Mouse (Mus musculus): Measurements from ENCODE around the gene Gm20671. TPM values are rescaled to one million over a fixed set of nuclear protein-coding genes. Genes with fewer than 3 reads are reported as not detected.
"Not testable (repeated sequence)": the region's sequence is repeated elsewhere in the genome, so short reads cannot be mapped to it uniquely, and the experiment has no call there.

Gm20671 gene
- polyA plus RNA-seq, 1 experiment = 26.3 TPM

DNA sequence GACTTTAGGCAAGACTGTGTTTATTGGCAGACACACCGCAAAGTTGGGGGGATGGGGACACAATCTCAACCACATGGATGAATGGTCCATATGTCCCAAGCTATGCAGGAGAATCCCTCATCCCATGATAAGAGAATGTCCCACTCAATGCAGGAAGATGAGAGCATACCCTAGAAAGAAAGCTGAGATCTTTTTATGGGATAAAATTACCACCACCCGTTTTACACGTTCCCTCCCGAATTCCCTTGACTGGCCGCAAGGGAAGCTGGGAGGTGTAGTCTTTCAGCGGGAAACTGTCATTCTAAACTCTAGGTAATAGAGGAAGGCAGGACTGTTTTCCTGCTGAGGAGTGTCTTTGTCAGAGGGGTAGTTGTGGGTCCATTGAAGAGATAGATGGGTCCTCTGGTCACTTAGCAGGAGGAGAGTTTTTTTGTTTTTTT is 30.9 kb upstream of the Gm20671 start:
- no peak for TF ChIP-seq POLR2A (IDR thresholded peaks at IDR 0.05; ENCODE audit: control insufficient read depth, extremely low read depth, insufficient read depth, low read length, poor library complexity)
- no peak for TF ChIP-seq CTCF (IDR thresholded peaks at IDR 0.05; ENCODE audit: borderline replicate concordance, control insufficient read depth, extremely low read depth, insufficient read depth, low read length, poor library complexity)
- 6% methylated on average over 6 of the region's 6 CpGs for WGBS
- H3K27me3 ChIP-seq (ENCODE audit: control insufficient read depth, insufficient read depth, low read length) = no peaks in the 10 kb centered on the region
- peak; percentile 46 for DNase-seq
- H3K36me3 ChIP-seq (ENCODE audit: control insufficient read depth, insufficient read depth, low read length) = no peaks in the 10 kb centered on the region
- H3K27ac ChIP-seq (ENCODE audit: control insufficient read depth, insufficient read depth, low read length) = no peak overlapping the region
- H3K4me3 ChIP-seq (ENCODE audit: control insufficient read depth, insufficient read depth, low read length) = no peak overlapping the region; the same call in 1 of the 2 replicates
- H3K4me1 ChIP-seq (replicated peaks; ENCODE audit: control insufficient read depth, insufficient read depth, low read length) = peaks cover 2% of the 10 kb centered on the region; the same call in 1 of the 2 replicates

DNA sequence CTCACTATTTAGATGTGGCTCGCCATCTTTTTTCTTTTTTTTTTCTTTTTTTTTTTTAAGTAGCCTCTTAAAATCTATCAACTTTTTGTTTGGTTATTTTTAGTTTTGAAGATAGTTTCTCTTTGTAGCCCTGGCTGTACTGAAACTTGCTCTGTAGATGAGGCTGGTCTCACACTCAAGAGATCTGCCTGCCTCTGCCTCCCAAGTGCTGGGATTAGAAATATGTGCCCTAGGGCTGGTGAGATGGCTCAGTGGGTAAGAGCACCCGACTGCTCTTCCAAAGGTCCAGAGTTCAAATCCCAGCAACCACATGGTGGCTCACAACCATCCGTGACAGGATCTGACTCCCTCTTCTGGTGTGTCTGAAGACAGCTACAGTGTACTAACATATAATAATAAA is 28.4 kb upstream of the Gm20671 start:
- H3K36me3 ChIP-seq (ENCODE audit: control insufficient read depth, insufficient read depth, low read length); H3K27me3 ChIP-seq (ENCODE audit: control insufficient read depth, insufficient read depth, low read length); H3K4me3 ChIP-seq (ENCODE audit: control insufficient read depth, insufficient read depth, low read length); H3K4me1 ChIP-seq (replicated peaks; ENCODE audit: control insufficient read depth, insufficient read depth, low read length); DNase-seq; H3K27ac ChIP-seq (ENCODE audit: control insufficient read depth, insufficient read depth, low read length): not testable (repeated sequence)
- 97% methylated on average over 3 of the region's 3 CpGs for WGBS

DNA sequence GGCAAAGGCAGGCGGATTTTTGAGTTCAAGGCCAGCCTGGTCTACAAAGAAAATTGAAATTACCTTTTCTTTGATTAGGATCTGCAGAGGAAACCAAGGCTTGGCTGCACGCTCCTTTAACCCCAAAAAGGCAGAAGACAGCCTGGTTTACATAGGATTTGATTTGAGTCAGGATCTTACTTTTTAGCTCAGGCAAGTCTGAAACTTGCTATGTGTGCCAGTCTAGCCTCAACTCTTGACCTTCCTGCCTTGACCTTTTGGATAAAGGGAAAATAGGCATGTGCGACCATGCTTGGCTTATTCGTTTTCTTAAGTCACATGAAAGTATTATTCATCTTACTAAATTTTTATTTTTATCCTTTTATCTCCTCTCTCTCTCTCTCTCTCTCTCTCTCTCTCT is 27.9 kb upstream of the Gm20671 start:
- no peak for DNase-seq
- Histone ChIP-seq H3K4me3 (ENCODE audit: control insufficient read depth, insufficient read depth, low read length) (no peak overlapping the region), H3K27me3 (ENCODE audit: control insufficient read depth, insufficient read depth, low read length) (no peaks in the 10 kb centered on the region), H3K36me3 (ENCODE audit: control insufficient read depth, insufficient read depth, low read length) (no peaks in the 10 kb centered on the region), H3K27ac (ENCODE audit: control insufficient read depth, insufficient read depth, low read length) (no peak overlapping the region), H3K4me1 (replicated peaks; ENCODE audit: control insufficient read depth, insufficient read depth, low read length) (peaks cover 6% of the 10 kb centered on the region; the same call in 1 of the 2 replicates)
- WGBS = 88% methylated on average over 4 of the region's 4 CpGs
- TF ChIP-seq POLR2A (IDR thresholded peaks at IDR 0.05; ENCODE audit: control insufficient read depth, extremely low read depth, insufficient read depth, low read length, poor library complexity) (no peak), CTCF (IDR thresholded peaks at IDR 0.05; ENCODE audit: borderline replicate concordance, control insufficient read depth, extremely low read depth, insufficient read depth, low read length, poor library complexity) (no peak)

DNA sequence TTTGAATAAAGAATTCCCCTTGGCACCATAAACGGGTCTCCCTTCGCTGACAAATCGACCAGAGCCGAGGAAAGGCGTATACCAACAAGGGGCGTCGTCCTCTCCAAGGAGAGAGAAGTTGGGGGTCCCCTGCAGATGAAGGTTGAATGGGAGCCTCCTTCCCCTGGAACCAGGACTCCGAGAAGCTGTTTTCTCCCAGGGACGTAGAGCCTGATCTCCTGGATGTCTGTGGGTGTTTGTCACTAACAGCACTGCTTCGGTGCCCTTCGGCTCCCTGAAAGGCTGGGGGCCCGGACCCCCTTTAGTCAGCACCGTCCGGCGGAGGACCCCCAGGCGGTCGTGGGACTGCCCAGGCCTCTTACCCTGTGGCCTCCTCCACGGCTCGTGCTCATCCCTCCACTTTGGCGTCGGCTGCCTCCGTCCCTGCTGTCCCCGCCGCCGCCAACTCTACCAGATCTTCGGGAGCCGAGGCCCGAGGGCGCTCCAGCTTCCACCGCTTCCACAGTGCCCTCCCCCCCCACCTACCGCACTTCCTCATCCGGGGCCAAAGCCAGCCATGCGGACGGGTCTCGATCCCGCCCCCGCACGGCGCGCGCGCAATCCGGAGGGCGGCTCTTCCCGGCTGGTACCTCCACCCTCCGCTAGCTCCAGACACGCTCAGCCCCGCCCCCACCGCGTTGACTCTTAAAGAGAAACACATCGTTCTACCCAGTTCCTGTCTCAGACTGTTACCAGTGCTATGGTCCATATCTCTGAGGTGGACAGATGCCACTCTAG is 27.0 kb upstream of the Gm20671 start, which contains the start of gene Prr14l:
Gene Prr14l, minus strand, starts transcription at position 526 of the 777 bp plus-strand sequence.
- WGBS = under 1% methylated on average over 51 of the region's 51 CpGs
- Histone ChIP-seq H3K27me3 (ENCODE audit: control insufficient read depth, insufficient read depth, low read length) (no peaks in the 10 kb centered on the region), H3K4me3 (ENCODE audit: control insufficient read depth, insufficient read depth, low read length) (peak within 1 kb of the TSS; percentile 79), H3K27ac (ENCODE audit: control insufficient read depth, insufficient read depth, low read length) (peak within 1 kb of the TSS; percentile 25; the same call in 1 of the 2 replicates), H3K4me1 (replicated peaks; ENCODE audit: control insufficient read depth, insufficient read depth, low read length) (peaks cover 6% of the 10 kb centered on the region; the same call in 1 of the 2 replicates), H3K36me3 (ENCODE audit: control insufficient read depth, insufficient read depth, low read length) (no peaks in the 10 kb centered on the region)
- DNase-seq = peak; percentile 100
- TF ChIP-seq POLR2A (IDR thresholded peaks at IDR 0.05; ENCODE audit: control insufficient read depth, extremely low read depth, insufficient read depth, low read length, poor library complexity) = peak; percentile 89
- TF ChIP-seq CTCF (IDR thresholded peaks at IDR 0.05; ENCODE audit: borderline replicate concordance, control insufficient read depth, extremely low read depth, insufficient read depth, low read length, poor library complexity) = 0 out of 2 replicates have a peak, but pooled peaks have one; percentile 41

DNA sequence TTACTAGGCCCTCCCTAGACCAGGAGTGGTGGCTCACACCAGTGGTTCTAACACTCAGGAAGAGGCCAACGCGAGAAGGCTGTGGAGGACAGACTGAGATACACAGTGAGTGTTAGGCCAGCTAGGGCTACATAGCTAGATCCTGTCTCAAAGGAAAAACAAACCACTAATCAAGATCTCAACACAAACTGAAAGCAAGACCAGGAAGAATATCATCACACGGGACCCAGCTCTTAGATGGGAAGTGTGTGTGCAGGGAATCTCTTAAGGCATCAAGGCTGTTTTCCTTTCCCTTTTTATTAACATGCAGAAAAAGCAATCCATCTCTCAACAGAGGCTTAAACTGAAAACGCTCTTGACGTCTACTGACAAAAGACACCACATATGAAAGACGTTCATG is 25.1 kb upstream of the Gm20671 start:
- H3K27ac ChIP-seq (ENCODE audit: control insufficient read depth, insufficient read depth, low read length) = no peak overlapping the region
- H3K36me3 ChIP-seq (ENCODE audit: control insufficient read depth, insufficient read depth, low read length) = no peaks in the 10 kb centered on the region
- DNase-seq = no peak
- no peak overlapping the region for H3K4me3 ChIP-seq (ENCODE audit: control insufficient read depth, insufficient read depth, low read length)
- peaks cover 4% of the 10 kb centered on the region; the same call in 1 of the 2 replicates for H3K4me1 ChIP-seq (replicated peaks; ENCODE audit: control insufficient read depth, insufficient read depth, low read length)
- H3K27me3 ChIP-seq (ENCODE audit: control insufficient read depth, insufficient read depth, low read length) = no peaks in the 10 kb centered on the region
- TF ChIP-seq CTCF (IDR thresholded peaks at IDR 0.05; ENCODE audit: borderline replicate concordance, control insufficient read depth, extremely low read depth, insufficient read depth, low read length, poor library complexity) (no peak), POLR2A (IDR thresholded peaks at IDR 0.05; ENCODE audit: control insufficient read depth, extremely low read depth, insufficient read depth, low read length, poor library complexity) (no peak)
- 12% methylated on average over 6 of the region's 6 CpGs for WGBS

DNA sequence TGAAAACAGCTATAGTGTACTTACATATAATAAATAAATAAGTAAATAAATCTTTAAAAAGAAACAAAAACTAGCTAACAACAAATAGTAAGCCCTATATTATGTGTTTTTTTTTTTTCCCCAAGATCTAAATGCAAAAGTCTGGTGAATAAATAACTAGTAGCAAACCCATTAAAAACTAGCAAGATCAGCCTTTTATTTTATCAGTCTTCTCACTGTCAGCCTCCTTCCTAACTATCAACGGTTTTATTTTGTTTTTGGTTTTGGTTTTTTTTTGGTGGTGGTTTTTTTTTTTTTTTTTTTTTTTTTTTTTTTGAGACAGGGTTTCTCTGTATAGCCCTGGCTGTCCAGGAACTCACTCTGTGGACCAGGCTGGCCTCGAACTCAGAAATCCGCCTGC is 22.7 kb upstream of the Gm20671 start:
- not testable (repeated sequence) for H3K27ac ChIP-seq (ENCODE audit: control insufficient read depth, insufficient read depth, low read length); H3K36me3 ChIP-seq (ENCODE audit: control insufficient read depth, insufficient read depth, low read length); H3K4me1 ChIP-seq (replicated peaks; ENCODE audit: control insufficient read depth, insufficient read depth, low read length); H3K27me3 ChIP-seq (ENCODE audit: control insufficient read depth, insufficient read depth, low read length); H3K4me3 ChIP-seq (ENCODE audit: control insufficient read depth, insufficient read depth, low read length); DNase-seq
- 93% methylated on average over 3 of the region's 3 CpGs for WGBS

DNA sequence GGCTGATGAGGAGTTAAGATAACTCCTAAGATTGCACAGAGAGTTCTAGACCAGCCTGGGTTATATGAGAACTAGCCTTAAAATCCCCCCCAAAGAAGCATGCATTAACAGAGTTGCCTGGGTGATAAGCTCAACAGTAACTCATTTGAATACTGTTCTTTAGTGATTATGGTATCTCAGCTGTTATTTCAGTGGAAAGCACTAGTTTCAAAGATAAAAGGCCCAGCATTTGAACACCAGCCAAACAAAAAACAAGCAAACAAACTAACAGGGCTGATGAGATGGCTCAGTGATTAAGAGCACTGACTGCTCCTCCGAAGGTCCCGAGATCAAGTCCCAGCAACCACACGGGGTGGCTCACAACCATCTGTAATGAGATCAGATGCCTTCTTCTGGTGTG is 22.3 kb upstream of the Gm20671 start:
- Histone ChIP-seq H3K4me1 (replicated peaks; ENCODE audit: control insufficient read depth, insufficient read depth, low read length) (0 out of 2 replicates have a peak, but pooled peaks cover 4% of the 10 kb centered on the region), H3K27ac (ENCODE audit: control insufficient read depth, insufficient read depth, low read length) (no peak overlapping the region), H3K36me3 (ENCODE audit: control insufficient read depth, insufficient read depth, low read length) (peaks cover 5% of the 10 kb centered on the region), H3K27me3 (ENCODE audit: control insufficient read depth, insufficient read depth, low read length) (no peaks in the 10 kb centered on the region), H3K4me3 (ENCODE audit: control insufficient read depth, insufficient read depth, low read length) (no peak overlapping the region)
- no peak for DNase-seq
- TF ChIP-seq CTCF (IDR thresholded peaks at IDR 0.05; ENCODE audit: borderline replicate concordance, control insufficient read depth, extremely low read depth, insufficient read depth, low read length, poor library complexity) (no peak), POLR2A (IDR thresholded peaks at IDR 0.05; ENCODE audit: control insufficient read depth, extremely low read depth, insufficient read depth, low read length, poor library complexity) (no peak)
- 95% methylated on average over 3 of the region's 3 CpGs for WGBS

Measured in thymus, adult 2 months (tissue).